Mouse (Mus musculus) CH12.LX (cell line): ENCODE data around the gene Chil4. TPM values are rescaled to one million over a fixed set of nuclear protein-coding genes. Genes with fewer than 3 reads are reported as not detected.

Experiments used
- DNase-seq: peaks from one replicate; pipeline ENCODE4 v3.0.0-alpha.2; 2013; ENCODE audit errors: extremely low read depth
- H3K27ac ChIP-seq: 2 replicates; pipeline ENCODE4 v1.5.1; 2012; ENCODE audit warnings: low read depth, mild to moderate bottlenecking, control low read depth, moderate library complexity; ENCODE audit not compliant: insufficient read depth
- H3K27me3 ChIP-seq: replicated peaks from 2 replicates; pipeline ENCODE3; 2012; ENCODE audit warnings: inconsistent platforms
- H3K36me3 ChIP-seq, 2 experiments: replicated peaks in 1 of 2; 2 replicates each; pipeline versions ENCODE3 to v1.6.1; 2012; ENCODE audit warnings: inconsistent platforms in 1 of 2, low read length in 1 of 2, mild to moderate bottlenecking in 1 of 2, mixed read lengths in 1 of 2, moderate library complexity in 1 of 2; ENCODE audit not compliant: control insufficient read depth in 1 of 2, insufficient read depth in 1 of 2
- H3K4me1 ChIP-seq, 2 experiments: 2 replicates each; pipeline ENCODE4 v1.6.1; 2012; ENCODE audit warnings: inconsistent platforms in 1 of 2, moderate library complexity in 1 of 2; ENCODE audit not compliant: insufficient read depth in 2 of 2, control insufficient read depth in 1 of 2
- H3K4me2 ChIP-seq: 2 replicates; pipeline ENCODE4 v1.6.1; 2012; ENCODE audit warnings: low read depth, mild to moderate bottlenecking, control low read depth; ENCODE audit not compliant: poor library complexity, insufficient read depth, severe bottlenecking
- H3K4me3 ChIP-seq, 3 experiments: fragments of 150-350 bp in 1 of 3; sonication (generic) in 1 of 3; replicated peaks in 1 of 3; 2 replicates each; pipeline versions ENCODE3 to v1.5.1; 2011 to 2012; ENCODE audit warnings: low read depth in 2 of 3, low read length in 2 of 3, mild to moderate bottlenecking in 2 of 3, moderate library complexity in 2 of 3, control low read depth in 1 of 3, improper control_type of control experiment in 1 of 3, inconsistent platforms in 1 of 3, mixed read lengths in 1 of 3; ENCODE audit not compliant: poor library complexity in 1 of 3
- H3K79me2 ChIP-seq: replicated peaks from 2 replicates; pipeline ENCODE4 v1.6.1; 2012; ENCODE audit warnings: mild to moderate bottlenecking, moderate library complexity; ENCODE audit not compliant: control insufficient read depth, poor library complexity, insufficient read depth, severe bottlenecking; ENCODE audit errors: extremely low read depth
- H3K9ac ChIP-seq: 2 replicates; pipeline ENCODE4 v1.6.1; 2012; ENCODE audit warnings: low read depth, mild to moderate bottlenecking, control low read depth, moderate library complexity; ENCODE audit not compliant: insufficient read depth
- H3K9me3 ChIP-seq: replicated peaks from 2 replicates; pipeline ENCODE3; 2012; ENCODE audit warnings: low read length, inconsistent platforms, mixed read lengths
- BHLHE40 ChIP-seq: IDR thresholded peaks from 2 replicates; pipeline ENCODE4 v1.6.1; 2011; ENCODE audit warnings: mild to moderate bottlenecking, low read depth, low read length, improper control_type of control experiment
- CHD1 ChIP-seq: IDR thresholded peaks from 2 replicates; pipeline ENCODE4 v1.6.1; 2012; ENCODE audit warnings: low read depth, low read length, improper control_type of control experiment, inconsistent platforms
- CHD2 ChIP-seq: IDR thresholded peaks from 2 replicates; pipeline ENCODE4 v1.6.1; 2011; ENCODE audit warnings: low read length, improper control_type of control experiment
- CTCF ChIP-seq, 2 experiments: IDR thresholded peaks in 1 of 2; conservative IDR thresholded peaks in 1 of 2; 2 replicates each; pipeline ENCODE4 v1.5.1; 2011 to 2012; ENCODE audit warnings: low read depth in 2 of 2, low read length in 2 of 2, improper control_type of control experiment in 1 of 2, inconsistent platforms in 1 of 2, mild to moderate bottlenecking in 1 of 2, moderate library complexity in 1 of 2
- E2F4 ChIP-seq: IDR thresholded peaks from 2 replicates; pipeline ENCODE4 v1.6.1; 2011; ENCODE audit warnings: low read depth, low read length, improper control_type of control experiment; ENCODE audit not compliant: insufficient replicate concordance
- EP300 ChIP-seq: IDR thresholded peaks from 2 replicates; pipeline ENCODE4 v1.6.1; 2011; ENCODE audit warnings: low read length, improper control_type of control experiment
- ETS1 ChIP-seq: conservative IDR thresholded peaks from 2 replicates; pipeline ENCODE4 v1.6.1; 2012; ENCODE audit warnings: low read depth, mild to moderate bottlenecking, inconsistent platforms, low read length, improper control_type of control experiment, moderate library complexity
- GABPA ChIP-seq: IDR thresholded peaks from 2 replicates; pipeline ENCODE4 v1.6.1; 2012; ENCODE audit warnings: low read depth, low read length, improper control_type of control experiment, inconsistent platforms; ENCODE audit not compliant: insufficient replicate concordance
- HCFC1 ChIP-seq: IDR thresholded peaks from 2 replicates; pipeline ENCODE4 v1.6.1; 2012; ENCODE audit warnings: low read depth, mild to moderate bottlenecking, inconsistent platforms, low read length, improper control_type of control experiment
- KAT2A ChIP-seq: IDR thresholded peaks from 2 replicates; pipeline ENCODE4 v1.6.1; 2012; ENCODE audit warnings: low read length, improper control_type of control experiment, inconsistent platforms; ENCODE audit not compliant: insufficient replicate concordance
- MAZ ChIP-seq: IDR thresholded peaks from 2 replicates; pipeline ENCODE4 v1.6.1; 2012; ENCODE audit warnings: low read depth, mild to moderate bottlenecking, inconsistent platforms, low read length, improper control_type of control experiment, moderate library complexity
- MEF2A ChIP-seq: IDR thresholded peaks from 2 replicates; pipeline ENCODE4 v1.6.1; 2014; ENCODE audit warnings: low read depth, mild to moderate bottlenecking, inconsistent platforms, low read length, improper control_type of control experiment, borderline replicate concordance
- MXI1 ChIP-seq: IDR thresholded peaks from 2 replicates; pipeline ENCODE4 v1.6.1; 2011; ENCODE audit warnings: mild to moderate bottlenecking, low read depth, low read length, improper control_type of control experiment
- MYC ChIP-seq: IDR thresholded peaks from 2 replicates; pipeline ENCODE4 v1.6.1; 2011; ENCODE audit warnings: low read depth, mild to moderate bottlenecking, improper control_type of control experiment, low read length
- NELFE ChIP-seq: IDR thresholded peaks from 2 replicates; pipeline ENCODE4 v1.6.1; 2011; ENCODE audit warnings: low read depth, low read length, improper control_type of control experiment
- NRF1 ChIP-seq: IDR thresholded peaks from 2 replicates; pipeline ENCODE4 v1.6.1; 2014; ENCODE audit warnings: low read depth, mild to moderate bottlenecking, inconsistent platforms, low read length, improper control_type of control experiment, moderate library complexity
- PAX5 ChIP-seq: IDR thresholded peaks from 2 replicates; pipeline ENCODE4 v1.6.1; 2012; ENCODE audit warnings: low read length, inconsistent platforms, mixed read lengths
- POLR2A ChIP-seq: IDR thresholded peaks from 2 replicates; pipeline ENCODE4 v1.6.1; 2011; ENCODE audit warnings: low read depth, mild to moderate bottlenecking, improper control_type of control experiment, low read length
- RCOR1 ChIP-seq: conservative IDR thresholded peaks from 2 replicates; pipeline ENCODE4 v1.6.1; 2012; ENCODE audit warnings: low read depth, mild to moderate bottlenecking, inconsistent platforms, low read length, improper control_type of control experiment
- SIN3A ChIP-seq: IDR thresholded peaks from 2 replicates; pipeline ENCODE4 v1.6.1; 2012; ENCODE audit warnings: low read length, improper control_type of control experiment, inconsistent platforms
- UBTF ChIP-seq: IDR thresholded peaks from 2 replicates; pipeline ENCODE4 v1.6.1; 2012; ENCODE audit warnings: low read depth, mild to moderate bottlenecking, inconsistent platforms, low read length, improper control_type of control experiment, moderate library complexity
- USF1 ChIP-seq: IDR thresholded peaks from 2 replicates; pipeline ENCODE4 v1.6.1; 2014; ENCODE audit warnings: low read depth, mild to moderate bottlenecking, inconsistent platforms, low read length, improper control_type of control experiment
- USF2 ChIP-seq: conservative IDR thresholded peaks from 2 replicates; pipeline ENCODE4 v1.6.1; 2011; ENCODE audit warnings: low read depth, low read length, improper control_type of control experiment
- ZC3H11A ChIP-seq: IDR thresholded peaks from 2 replicates; pipeline ENCODE4 v1.6.1; 2012; ENCODE audit warnings: low read depth, mild to moderate bottlenecking, inconsistent platforms, low read length, improper control_type of control experiment
- ZKSCAN1 ChIP-seq: IDR thresholded peaks from 2 replicates; pipeline ENCODE4 v1.6.1; 2012; ENCODE audit warnings: low read depth, inconsistent platforms, low read length, improper control_type of control experiment, borderline replicate concordance
- ZNF384 ChIP-seq: IDR thresholded peaks from 2 replicates; pipeline ENCODE4 v1.6.1; 2012; ENCODE audit warnings: low read depth, low read length, improper control_type of control experiment, inconsistent platforms
- dilution Hi-C: fragments of 300-500 bp; cut with MboI; formaldehyde crosslinking; loops from 2 replicates; pipeline ENCODE4 v1.14.3; 2020; ENCODE audit warnings: low sequenced_read_pairs; ENCODE audit not compliant: extremely low pct_unique_long_range_greater_than_20kb, extremely low pct_ligation_motif_present
- in situ Hi-C: fragments of 300-500 bp; cut with MboI; formaldehyde crosslinking; loops from 3 replicates; pipeline ENCODE4 v1.14.3; 2019; ENCODE audit warnings: low sequenced_read_pairs, low pct_ligation_motif_present, low pct_unique_long_range_greater_than_20kb, mixed read lengths
- polyA plus RNA-seq: library from polyadenylated mRNA; unstranded; fragments of >175 nt; gene quantifications from 2 replicates; pipeline ENCODE4 v1.2.1, GENCODE M21; 2012; ENCODE audit warnings: low read depth; ENCODE audit not compliant: insufficient read length
- total RNA-seq, 2 experiments: library from RNA; depleted of rRNA; stranded (reverse); fragments of 300-350 nt in 1 of 2; fragments of >200 nt in 1 of 2; gene quantifications; 2 replicates each; pipeline ENCODE4 v1.2.3; 2012 to 2014

Gene Chil4
- total RNA-seq (2012; rRNA removed) (not detected in 2 replicates), total RNA-seq (2014; rRNA removed) (not detected in 2 replicates), polyA plus RNA-seq (not detected in 2 replicates)

DNA sequence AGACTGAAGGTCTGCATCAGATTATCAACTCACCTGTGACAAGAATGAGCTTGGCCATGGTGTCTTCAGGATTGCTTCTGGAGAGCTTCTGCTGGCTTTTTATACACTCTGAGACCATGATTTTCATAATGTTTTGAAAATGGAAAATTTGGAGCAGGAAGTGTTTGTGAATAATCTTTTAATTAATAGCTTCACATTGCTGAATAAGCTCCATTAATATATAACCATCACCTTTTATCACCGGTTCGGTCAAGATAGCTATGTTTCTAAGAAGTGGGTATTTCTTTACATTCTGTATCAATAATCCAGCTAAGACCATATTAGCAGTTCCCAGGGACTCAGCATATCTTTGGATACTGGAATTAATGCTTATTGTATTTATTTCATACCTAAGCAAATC, at the start of gene Chil4:
Gene Chil4 (minus strand): TSS at position 101 of the 400 bp plus-strand sequence.
- H3K79me2 ChIP-seq = no peaks in the 10 kb centered on the region
- dilution Hi-C loops = no loop called here
- peaks cover 4 to 21% of the 10 kb centered on the region in 2 experiments; a peak in 3 of 4 replicates for H3K4me1 ChIP-seq
- DNase-seq = no peak
- no peak within 1 kb of the TSS for H3K4me2 ChIP-seq
- no peak within 1 kb of the TSS for H3K27ac ChIP-seq
- H3K4me3 ChIP-seq = no peak within 1 kb of the TSS
- H3K9ac ChIP-seq = no peak within 1 kb of the TSS
- in situ Hi-C loops = no loop called here
- no peaks in the 10 kb centered on the region for H3K27me3 ChIP-seq
- no peak for TF ChIP-seq MXI1
- TF ChIP-seq PAX5 = no peak
- no peak for TF ChIP-seq GABPA
- no peak for TF ChIP-seq EP300
- TF ChIP-seq NRF1 = no peak
- TF ChIP-seq USF2 = no peak
- TF ChIP-seq ETS1 = no peak
- TF ChIP-seq ZC3H11A = no peak
- no peak for TF ChIP-seq ZKSCAN1
- no peak for TF ChIP-seq RCOR1
- no peak for TF ChIP-seq UBTF
- TF ChIP-seq HCFC1 = no peak
- TF ChIP-seq CTCF (conservative IDR thresholded peaks at IDR 0.05 in 1 of 2, IDR thresholded peaks at IDR 0.05 in 1 of 2; ENCODE audit: low read depth in 2 of 2, low read length in 2 of 2) = no peak
- no peak for TF ChIP-seq POLR2A
- H3K36me3 ChIP-seq = no peaks in the 10 kb centered on the region
- H3K9me3 ChIP-seq = no peaks in the 10 kb centered on the region

DNA sequence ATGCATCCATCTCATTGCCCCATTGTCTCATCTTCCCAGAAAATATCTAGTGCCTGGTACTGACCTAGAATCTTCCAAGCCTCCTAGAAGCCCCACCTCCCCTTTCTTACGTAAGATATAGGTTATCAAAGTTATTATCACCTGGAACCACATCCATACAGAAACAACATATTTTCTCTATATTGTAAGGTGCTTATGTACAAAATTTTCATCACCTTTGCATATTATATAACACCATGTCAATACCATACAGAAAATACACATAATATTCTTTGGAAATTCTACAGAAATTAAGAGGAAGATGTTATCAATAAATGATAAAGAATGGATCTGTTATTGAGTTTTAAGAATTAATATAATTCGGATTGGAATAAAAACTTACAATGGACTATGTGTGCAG, 46.5 kb upstream of the Chil4 start:
- no peak overlapping the region for H3K4me2 ChIP-seq
- dilution Hi-C loops = no loop called here

DNA sequence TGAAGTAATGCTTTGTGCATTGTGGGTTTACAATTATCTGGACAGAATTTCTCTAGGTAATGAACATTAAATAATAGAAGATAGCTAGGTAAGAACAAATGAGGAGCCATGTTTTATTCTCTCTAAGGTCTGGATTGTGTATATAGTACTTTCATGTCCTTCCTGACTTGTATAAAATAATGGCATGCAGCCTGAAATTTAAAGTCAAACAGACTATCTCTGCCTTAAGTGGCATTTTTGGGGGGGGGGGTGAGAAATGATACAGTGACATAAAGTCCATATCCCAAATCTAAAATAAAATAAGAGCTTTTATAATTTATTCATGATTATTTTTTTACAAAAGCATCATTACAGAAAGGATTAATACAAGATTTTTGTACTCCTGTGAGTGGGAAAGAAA, 45.5 kb upstream of the Chil4 start:
- no peaks in the 10 kb centered on the region for H3K9me3 ChIP-seq
- no peaks in the 10 kb centered on the region for H3K36me3 ChIP-seq
- H3K79me2 ChIP-seq = no peaks in the 10 kb centered on the region
- in situ Hi-C loops (no loop called here), dilution Hi-C loops (no loop called here)
- H3K4me3 ChIP-seq = no peak overlapping the region
- no peak overlapping the region for H3K9ac ChIP-seq
- H3K27ac ChIP-seq = no peak overlapping the region
- DNase-seq = no peak
- no peak overlapping the region for H3K4me2 ChIP-seq
- H3K4me1 ChIP-seq = no peaks in the 10 kb centered on the region
- no peaks in the 10 kb centered on the region for H3K27me3 ChIP-seq
- TF ChIP-seq KAT2A (no peak), ZC3H11A (no peak), CHD2 (no peak), MXI1 (no peak), CHD1 (no peak), USF1 (no peak), CTCF (conservative IDR thresholded peaks at IDR 0.05 in 1 of 2, IDR thresholded peaks at IDR 0.05 in 1 of 2; ENCODE audit: low read depth in 2 of 2, low read length in 2 of 2) (no peak), MYC (no peak), NELFE (no peak), RCOR1 (no peak), NRF1 (no peak), MAZ (no peak), BHLHE40 (no peak), ETS1 (no peak), ZNF384 (no peak), USF2 (no peak), SIN3A (no peak), E2F4 (no peak)

More for the DNA sequence above, 46.5 kb upstream of the Chil4 start:
- Histone ChIP-seq H3K9ac (no peak overlapping the region), H3K36me3 (no peaks in the 10 kb centered on the region), H3K27me3 (no peaks in the 10 kb centered on the region), H3K4me1 (no peaks in the 10 kb centered on the region), H3K4me3 (no peak overlapping the region), H3K79me2 (no peaks in the 10 kb centered on the region), H3K27ac (no peak overlapping the region), H3K9me3 (no peaks in the 10 kb centered on the region)
- TF ChIP-seq USF1 (no peak), BHLHE40 (no peak), CHD1 (no peak), MEF2A (no peak)
- DNase-seq = no peak
- in situ Hi-C loops = no loop called here
